Mouse (Mus musculus) kidney, adult 9 months (tissue): ENCODE measurements at regions not wholly inside any gene's neighbourhood (a gene's known extent, or its start where the extent isn't known, plus 50 kb on each side); places are given as distances from the start of the nearest gene placed in this dataset.
A peak's percentile ranks its signal among the peaks of the same experiment; 100 is the strongest.

ENCODE experiments used
- DNase-seq: peaks from one replicate; pipeline ENCODE4 v3.0.0; 2022

DNA sequence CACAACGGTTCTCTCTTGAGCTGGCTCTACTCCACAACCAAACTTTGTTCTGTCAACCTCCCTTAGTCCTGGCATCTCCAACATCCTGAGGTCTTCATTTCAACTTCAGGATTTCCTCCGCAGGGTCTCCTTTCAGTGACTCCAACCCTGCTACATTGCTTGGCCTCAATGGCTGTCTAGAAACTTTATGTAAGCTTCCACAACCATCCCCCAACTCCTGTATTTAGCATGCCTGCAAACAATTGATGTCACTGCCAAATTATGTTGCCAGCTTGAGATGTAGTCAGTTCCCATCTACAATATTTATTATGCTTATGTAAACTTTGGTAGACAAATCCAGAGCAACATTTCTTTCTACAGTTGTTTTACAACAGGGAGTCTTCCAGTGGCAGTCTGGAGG, 336.4 kb upstream of the Meis1 start:
- DNase-seq = no peak

DNA sequence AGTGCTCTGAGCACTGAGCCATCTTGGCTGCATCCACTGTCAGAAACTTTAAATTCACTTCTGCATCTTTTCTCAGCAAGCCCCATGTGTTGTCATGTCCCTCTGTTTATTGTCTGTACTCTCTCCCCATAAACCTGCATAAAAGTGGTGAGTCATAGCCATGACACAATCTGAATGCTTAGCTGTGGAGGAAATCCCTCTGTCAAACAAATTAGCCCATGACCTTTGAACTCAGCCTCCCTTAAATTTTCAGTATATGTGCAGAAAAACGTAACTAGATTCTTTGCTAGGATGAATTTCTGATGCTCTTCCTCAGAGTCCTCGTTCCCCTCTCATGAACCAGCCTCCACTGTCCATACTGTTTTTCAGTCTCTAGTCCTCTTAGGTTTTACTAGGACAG, 337.4 kb upstream of the Meis1 start:
- no peak for DNase-seq

DNA sequence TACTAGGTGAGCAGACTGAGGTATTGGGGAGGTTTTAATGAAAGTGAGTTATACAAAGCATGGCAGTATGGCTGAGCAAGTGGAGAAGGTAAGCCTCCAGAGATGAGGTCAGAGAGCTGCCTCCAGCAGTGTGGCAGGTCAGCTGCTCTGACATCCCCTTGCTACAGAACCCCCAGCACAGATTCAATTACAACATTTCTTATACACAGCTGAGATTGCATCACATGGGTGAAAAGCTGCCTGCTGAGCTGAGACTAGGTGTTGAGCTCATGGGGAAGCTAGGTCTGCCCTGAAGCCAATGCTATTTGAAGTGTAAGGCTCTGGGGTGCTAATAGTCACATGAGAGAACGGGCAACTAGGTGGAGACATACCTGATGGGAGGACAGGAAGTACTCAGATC, 350.4 kb upstream of the Meis1 start:
- no peak for DNase-seq

DNA sequence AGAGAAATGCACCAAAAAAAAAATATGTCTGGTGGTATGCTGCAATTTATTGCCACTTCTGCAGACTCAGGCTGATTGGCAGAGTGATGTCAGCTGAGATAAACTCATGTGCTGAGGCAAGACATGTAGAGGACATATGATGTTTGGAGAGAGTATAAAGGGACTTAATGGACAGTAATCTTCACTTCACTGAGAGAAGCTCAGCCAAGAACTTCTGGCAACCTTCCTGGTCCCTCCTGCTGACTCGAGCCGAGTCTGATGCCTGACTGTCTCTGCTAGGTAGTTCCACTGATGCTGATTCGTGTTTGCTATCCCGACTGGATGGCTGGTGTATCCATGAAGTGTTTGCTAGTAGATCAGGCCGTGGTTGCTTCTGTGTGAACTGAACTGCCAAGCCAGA, 354.7 kb upstream of the Meis1 start:
- DNase-seq = no peak

DNA sequence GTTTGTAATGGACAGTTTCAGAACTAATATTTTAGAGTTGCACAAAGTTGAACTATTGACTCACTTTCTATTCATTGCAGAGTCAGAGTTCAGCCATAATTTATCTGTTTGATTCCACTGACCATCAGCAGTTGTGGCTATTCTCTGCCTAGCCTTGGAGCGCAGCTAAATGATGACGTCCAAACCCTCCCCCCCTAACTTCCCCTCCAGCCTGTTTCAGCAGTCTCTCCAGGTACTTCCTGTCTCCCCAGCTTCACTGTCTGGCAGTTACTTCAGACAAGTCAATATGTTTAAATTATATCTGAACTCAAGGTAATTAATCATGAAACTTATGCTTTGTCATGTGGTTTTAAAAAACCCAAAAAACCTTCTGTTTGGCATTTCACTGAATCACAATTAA, 362.1 kb upstream of the Meis1 start:
- no peak for DNase-seq

DNA sequence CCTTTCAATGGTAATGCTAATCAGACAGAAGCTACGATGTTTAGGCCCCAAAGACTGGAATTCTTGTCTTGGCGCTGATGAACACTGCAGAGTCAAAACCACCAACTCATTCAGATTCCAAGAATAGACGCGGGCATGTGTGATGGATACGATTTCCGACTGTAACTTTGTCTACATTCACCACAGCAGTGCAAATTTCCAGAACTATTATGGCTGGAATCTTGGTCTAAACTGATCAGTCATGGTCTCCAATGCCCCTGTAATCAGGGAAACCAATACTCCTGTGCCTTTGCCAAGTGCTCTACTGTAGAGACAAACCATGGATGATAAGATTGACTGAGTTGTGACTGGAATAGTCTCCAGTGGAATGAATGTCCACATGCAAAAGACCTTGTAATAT, 370.4 kb upstream of the Meis1 start:
- no peak for DNase-seq

DNA sequence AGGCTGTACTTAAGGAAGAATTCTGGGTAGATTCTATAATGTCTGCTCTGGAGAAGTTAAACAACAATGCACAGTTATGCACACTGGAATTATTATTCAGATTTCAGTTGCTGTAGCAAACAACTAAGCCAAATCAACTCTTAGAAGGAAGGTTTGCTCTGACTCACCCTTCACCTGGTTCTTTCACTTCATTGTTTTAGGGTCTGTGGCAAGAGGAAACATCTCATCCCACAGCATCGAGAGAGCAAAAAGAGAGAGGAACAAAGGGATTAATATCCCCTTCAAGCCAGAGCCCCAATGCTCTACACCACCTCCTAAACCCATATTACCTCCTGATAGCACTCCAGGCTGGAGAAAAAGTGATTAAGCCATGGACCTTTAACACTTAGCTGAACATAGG, 373.4 kb upstream of the Meis1 start:
- DNase-seq = no peak

DNA sequence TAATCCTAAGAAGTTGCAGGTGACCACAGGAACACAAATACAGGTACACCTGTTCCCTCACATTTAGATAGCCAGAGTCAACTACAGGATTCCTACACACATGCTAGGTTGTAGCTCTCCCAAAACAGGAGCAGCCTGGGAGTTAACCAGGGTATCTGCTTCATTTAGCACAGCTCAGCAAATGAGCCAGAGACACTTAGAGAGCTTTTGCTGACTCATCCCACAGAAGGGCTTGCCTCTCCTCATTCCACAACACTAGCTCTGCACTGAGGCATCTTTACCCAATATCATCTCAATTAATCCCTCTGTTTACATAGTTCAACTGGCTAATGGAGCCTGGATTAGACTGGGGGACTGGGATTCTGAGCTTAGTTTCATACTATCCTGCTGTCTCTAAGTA, 375.6 kb upstream of the Meis1 start:
- no peak for DNase-seq

DNA sequence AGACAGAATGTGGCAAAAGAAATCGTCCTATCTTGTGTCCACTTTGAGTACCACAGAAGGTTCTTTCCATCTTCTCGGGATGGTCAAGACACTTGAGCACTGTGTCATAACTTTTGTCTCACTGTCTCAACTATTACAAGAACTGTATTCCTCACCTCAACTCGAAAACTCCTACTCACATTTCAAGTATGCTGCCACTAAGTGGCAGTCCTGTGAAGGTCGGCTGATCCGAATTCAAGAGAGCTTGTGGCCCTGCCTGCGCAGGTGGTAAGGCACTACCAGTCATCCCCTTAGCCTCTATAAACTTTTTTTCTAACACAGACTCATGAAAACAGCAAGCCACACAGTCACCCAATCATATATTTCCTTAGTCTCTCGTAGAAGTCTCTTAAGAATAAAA, 381.6 kb upstream of the Meis1 start:
- DNase-seq = no peak

DNA sequence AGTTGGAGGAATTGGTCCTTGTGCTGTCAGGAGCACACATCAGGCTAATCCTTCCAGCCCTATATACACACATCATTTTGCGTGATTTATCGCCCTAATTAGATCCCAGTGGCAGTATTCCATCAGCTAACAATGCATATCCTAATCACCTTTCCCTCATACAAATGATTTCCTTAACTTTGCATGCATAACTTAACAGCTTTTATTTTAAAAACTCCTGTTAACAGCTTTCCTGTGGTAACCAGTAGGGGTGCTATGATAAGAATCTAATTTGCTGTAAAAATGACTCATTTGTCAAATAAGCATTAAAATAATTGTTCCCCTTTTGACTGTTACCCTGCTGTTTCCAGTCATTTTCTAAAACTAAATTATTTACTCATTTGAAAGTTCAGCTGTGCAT, 401.4 kb upstream of the Meis1 start:
- no peak for DNase-seq

DNA sequence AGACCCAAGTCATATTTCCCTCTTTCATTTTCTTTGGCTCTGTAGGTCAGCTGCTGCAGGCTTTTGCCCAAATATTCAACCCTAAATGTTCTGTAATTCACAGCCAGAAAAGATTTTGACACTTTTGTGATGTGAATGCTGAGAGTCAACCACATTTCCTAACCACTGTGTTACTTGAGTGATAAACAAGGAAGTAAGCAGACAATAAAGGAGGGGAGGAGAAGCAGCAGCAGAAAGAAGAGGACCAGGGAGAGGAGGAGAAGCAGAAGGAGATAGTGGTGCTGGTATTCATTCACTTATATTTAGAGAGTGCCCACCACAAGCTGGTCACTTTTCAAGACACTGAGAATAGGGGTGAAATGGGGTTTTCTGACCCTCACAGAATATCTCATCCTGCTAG, 404.5 kb upstream of the Meis1 start:
- DNase-seq = peak; percentile 15

DNA sequence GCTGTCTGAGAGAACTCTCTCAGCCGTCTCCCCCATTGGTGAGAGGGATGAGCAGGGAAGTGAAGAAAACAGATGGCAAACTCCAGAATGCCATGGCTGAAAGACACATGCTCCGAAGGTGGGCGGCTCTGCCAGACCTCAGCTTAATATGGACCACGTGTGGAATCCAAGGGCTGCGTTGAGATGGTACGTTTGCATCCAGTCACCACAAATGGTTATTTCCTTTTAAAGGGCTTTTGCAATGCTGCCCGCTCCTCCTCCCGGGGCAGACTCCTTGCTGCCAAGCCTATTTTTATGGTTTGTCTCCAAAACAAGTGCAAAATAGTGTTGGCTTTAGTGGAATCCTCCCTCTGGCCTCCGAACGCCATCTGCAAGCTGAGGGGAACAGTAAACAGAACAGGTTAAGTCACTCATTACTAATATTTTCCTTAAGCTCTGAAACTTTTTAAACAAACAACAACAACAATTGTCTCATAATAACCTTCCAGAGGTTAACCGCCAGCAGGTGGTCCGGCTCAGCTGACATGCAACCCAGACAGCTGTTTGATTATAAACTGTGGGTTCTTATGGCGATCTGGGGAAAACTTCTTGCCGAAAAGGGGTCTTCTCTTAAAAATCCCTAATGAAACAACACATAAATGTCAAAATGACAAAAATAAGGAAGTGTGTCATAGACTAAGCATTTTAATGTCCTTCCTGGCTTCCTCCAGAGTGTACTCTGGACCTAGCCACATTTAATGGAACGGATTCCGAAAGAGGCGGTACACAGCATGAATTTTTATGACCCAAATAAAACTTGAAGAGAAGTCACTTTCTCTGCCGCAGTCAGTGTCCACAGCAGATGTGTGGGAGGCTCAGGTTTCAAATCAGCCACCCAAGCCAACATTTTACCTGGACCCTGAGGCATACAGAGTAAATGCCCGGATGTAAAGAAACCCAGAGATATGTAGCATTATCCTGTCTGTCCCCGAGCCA, 405.3 kb upstream of the Meis1 start:
- DNase-seq = peak; percentile 48

DNA sequence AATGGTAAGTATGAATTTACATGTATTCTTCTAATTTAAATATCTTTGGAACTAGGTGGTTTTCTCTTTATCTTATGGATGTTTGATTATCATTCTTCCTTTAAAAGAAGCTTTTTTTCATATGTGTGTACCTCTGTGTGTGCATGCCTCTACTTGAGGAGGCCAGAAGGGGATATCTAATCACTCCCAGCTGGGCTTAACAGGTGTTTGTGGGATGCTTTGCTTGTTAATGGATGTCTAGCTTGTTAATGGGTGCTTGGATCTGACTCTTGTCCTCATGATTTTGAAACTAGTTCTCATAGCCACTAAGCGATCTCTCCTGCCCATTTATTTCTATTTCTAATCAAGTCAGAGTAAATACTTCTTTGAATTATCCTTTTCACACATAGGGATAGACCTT, 408.8 kb upstream of the Meis1 start:
- DNase-seq = no peak

DNA sequence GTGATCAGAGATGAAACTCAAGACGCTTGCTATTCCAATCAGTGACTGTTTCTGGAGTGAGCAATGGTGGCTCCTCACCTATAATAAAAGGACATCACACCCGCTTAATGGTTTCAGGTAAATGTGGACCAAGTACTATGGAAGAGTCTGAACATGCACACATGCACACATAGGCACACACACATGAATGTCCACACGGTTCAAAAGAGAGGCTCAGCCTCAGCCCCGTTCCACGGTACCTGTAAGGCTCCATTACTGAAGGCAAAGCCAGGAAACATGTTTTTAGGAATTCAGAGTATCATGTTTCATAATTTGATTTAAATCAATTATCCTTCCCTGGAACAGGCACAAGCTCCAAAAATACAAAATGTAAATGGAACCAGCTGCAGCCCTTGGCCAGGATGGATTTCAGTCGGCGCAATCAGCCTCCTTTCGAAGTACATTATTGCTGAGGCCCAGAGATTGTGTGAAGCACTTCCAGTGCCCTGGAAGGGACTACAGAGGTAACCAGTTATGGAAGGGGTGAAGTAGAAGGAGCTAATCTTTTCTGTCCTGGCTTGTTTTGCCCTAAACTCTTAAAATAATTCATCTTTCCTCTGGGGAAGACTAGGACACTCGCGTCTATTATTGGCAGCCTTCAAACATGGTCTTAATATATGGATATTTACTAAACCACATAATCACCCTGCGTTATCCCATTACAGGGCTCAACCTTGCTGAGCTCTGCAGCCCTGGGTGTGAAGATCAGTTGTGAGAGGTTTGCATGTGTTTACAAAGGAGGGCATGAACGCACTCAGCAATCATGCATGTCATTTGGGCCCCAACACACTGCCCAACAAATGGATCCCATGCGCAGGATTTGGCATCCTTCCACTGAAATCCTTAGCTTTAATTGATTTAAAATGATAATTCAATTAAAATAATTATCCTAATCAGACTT, 415.2 kb upstream of the Meis1 start:
- no peak for DNase-seq

DNA sequence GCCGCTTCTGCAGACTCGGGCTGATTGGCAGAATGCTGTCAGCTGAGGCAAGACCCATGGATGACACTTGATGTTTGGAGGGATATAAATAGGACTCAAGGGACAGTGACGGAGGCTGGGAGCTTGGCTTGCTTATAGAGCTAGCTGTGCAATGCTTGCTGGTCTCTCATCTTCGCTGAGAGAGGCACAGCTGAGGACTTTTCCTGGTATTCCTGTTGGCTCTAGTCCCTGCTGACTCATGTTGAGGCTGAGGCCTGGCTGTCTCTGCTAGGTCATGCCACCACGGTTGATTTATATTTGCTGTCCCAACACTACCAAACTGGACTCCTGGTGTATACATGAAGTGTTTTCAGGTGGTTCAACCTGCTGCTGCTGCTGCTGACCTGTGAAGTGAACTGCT, 419.6 kb upstream of the Meis1 start:
- no peak for DNase-seq

DNA sequence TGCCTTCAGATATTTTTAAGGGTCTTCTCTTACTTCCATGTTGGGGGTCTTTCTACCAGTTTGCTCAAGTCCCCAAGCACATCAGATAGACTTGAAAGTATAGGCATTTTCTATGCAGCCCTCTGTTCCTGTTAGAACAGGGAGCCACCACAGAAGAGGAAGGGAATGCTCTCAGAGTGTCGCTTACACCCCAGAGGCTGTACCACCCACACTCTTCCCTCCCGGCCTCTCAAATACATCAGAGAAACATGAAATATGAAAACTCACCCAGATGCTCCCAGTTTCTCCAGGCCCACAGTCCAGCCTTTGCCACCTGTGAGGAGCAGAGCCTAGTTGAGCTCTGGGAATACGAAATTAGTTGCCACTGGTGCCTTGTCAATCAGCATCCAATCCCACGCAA, 423.2 kb upstream of the Meis1 start:
- DNase-seq = no peak

DNA sequence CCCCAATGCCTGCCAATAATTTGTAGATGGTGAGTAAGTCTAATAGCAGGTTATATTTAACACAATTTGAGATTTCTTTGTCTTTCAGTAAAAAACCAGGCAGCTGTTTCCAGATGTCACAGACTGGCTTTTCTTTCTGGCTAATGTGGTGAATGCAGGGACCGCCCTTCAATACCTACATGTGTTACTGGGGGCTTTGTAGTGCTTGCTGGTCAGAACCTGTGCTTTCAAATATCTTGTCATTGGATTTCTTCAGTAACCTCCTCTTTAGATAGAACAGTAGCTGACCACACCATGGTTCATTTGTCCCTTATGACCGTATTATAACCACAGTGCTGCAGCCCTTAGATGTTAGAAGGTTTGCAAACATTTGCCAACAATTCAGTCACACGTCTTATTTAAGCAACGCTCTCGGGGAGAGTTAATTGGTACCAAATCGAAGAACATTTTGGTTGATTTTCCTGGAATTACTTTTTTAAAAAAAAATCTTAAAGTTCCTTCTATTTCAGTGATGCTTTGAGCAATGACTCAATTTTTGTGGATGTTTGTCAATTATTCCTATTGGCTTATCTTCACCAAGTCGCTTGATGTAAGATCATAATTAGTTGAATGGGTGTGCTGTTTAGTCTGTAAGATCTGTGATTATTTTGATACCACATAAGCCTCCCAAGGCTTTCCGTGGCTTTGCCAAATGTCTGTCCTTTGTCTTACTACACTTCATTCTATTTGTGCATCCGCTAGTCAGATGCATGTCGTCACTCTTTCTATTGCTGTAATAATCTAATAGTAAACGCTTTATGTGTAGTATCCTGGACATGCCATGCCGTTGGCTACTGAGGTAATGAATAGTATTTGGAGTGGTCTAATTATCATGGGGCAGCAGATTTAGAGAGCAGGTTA, 436.9 kb upstream of the Meis1 start:
- DNase-seq = no peak

DNA sequence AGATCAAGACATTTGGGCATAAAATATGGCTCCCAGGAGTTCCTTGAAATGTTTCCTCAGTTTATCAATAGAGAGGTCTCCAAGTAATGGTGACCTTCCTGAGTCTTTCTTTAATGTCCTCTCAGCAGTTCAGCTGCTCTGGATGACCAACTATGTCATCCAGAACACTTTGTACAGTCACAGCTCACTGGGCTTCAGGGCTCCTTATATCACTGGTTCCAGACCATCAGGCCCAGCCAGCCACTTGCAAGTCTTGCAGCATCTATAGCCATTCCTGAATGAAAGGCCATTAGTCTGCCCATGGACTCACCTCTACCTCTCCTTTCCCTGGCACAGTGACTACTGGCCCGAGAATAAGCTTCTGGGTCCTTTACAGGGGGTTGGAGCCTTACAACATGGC, 437.8 kb upstream of the Meis1 start:
- DNase-seq = no peak

DNA sequence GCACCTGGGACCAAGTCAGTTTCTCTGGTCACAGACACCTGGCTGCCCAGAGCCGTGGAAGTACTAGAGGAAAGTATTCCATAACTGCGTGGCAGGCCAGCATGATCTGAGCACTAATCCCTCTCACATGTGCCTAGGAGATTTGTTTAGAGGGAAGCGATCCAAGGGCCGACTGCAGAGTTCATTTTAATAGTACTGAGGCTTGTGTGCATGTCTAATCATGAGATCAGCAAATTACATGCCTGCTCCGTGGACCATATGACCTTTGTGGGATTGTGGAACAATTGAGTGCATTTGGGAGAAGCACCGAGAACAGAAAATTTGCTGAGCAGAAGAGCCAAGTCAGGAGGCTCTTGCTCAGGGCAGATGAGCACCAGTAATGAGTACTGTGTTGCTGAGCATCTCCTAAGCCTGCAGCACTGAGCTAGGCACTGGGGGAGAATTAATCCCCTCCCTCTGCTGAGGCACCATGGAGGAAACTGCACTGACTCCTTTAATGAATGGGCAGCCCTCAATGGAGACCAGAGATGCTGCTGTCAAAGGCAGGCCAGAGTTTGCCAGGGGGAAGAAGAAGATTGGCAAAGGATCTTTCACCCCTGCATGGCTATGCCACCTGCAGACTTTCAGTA, 445.1 kb upstream of the Meis1 start:
- DNase-seq = no peak

DNA sequence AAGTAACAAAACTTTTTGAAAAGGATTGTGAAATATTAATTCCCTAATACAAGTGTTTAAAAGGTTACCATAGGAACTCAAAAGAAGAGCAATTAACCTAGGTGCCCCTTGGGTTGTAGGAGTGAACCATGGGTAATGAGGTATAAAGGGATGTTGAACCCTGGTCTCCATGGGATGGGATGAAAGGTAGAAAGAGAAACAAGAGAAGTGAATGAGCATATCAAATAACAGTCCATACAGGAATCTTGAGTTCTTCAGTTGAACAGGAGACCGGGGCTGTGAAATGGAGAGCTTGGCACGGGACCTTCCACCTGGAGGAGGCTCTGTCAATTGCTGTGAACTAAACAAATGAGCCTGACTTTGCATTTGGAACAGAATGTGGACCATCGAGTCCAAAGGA, 449.6 kb upstream of the Meis1 start:
- DNase-seq = no peak

DNA sequence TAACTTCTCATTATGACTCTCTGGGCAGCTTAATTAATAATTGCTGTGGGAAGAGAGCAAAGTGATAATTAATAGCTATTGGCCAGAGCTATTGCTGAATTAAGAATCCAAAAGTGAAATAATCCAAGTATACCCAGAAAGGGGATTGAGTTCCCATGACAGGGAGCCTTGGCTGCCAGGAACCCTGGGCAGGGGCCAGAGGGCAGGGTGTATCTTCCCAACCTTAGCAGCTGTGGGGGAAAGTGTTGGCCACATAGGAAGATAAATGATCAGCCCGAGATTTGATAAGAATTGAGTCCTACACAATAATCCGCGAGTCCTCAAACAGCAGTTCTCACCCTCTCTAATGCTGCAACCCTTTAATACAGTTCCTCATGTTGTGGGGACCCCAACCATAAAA, 450.0 kb upstream of the Meis1 start:
- no peak for DNase-seq

DNA sequence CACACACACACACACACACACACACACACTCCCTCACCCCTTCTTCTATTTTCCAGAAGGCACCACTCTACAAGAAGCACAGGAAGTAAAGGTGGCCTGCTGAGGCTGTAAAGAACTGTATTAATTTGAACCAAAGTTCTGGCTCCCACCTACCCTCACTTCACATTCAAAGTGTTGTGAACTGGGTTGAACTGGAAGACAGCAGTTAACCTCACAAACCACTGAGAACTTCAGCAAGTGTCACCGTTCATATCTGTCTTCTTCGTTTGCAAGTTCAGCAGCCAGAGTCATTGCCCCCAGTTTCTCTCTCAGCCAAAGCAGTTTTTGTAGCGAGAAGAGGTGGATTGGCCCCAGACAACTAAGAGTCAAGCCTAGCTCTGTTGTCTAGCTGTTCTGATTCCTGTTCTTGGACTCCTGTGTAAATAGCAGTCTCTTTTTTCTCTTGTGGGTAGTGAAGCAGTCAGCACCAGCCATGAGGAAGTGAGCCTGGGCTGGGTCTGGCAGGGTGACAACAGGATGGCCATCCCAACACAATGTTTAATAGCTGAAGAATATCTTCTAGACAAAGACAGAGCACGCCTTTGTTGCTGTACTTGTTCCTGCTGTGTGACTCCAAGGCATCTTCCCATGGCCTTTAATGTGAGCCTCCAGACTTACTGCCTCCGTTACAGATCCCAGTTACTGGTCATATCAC, 452.0 kb upstream of the Meis1 start:
- DNase-seq = no peak
